ENCODE assay signal across 9 mouse cellular contexts in genomic region chr15:99316314-99317266, GRCm38 (mm10). TPM values are rescaled to one million over a fixed set of nuclear protein-coding genes. Genes with fewer than 3 reads are reported as not detected.
DNase-seq lines count a peak whose midpoint lies in the region; ATAC-seq lines count a peak whose summit lies in the region.
"Had no signal": no experiment of that assay in that cellular context is flagged by ENCODE, and none has a peak within 500 bp of the region (broad histone marks: within the 10 kb centered on the region; RNA-seq: fewer than 3 reads in every experiment).

No protein-coding gene starts in this region.

- peak; percentile 49 for DNase-seq in Muller cell, postnatal 12 days (ENCODE audit: inconsistent ontology term)
- peak; percentile 85 for DNase-seq in cerebellum, adult 9-10 months
- DNase-seq in frontal cortex, postnatal 10 days (ENCODE audit: low spot score in 2 of 2), result peak; percentile 59 to 73
- peak; percentile 85 to 89 for DNase-seq in layer of hippocampus, postnatal 10 days (ENCODE audit: low spot score in 2 of 2)
- DNase-seq in lung, postnatal 36 days, result peak; percentile 92
- DNase-seq in right cerebral cortex, adult 18-20 months, result peak; percentile 72
- peak; percentile 66 to 68 for DNase-seq in urinary bladder, postnatal 36 days (ENCODE audit: low spot score in 2 of 2)

- no peaks in the 10 kb centered on the region for H3K9me3 ChIP-seq in hindbrain, embryonic 12.5 days (replicated peaks)
- H3K9me3 ChIP-seq: megakaryocyte, embryonic 14.5 days had no signal

- ATAC-seq in hindbrain, embryonic 12.5 days (ENCODE audit: low FRiP score), result peak; percentile 51; the same call in 1 of the 2 replicates

- H3K36me3 ChIP-seq in hindbrain, embryonic 12.5 days, result peaks cover 92% of the 10 kb centered on the region

- 0 out of 2 replicates have a peak overlapping the region, but pooled peaks have one; percentile 9 for H3K9ac ChIP-seq in hindbrain, embryonic 12.5 days

- WGBS in hindbrain, embryonic 12.5 days, result 80% methylated on average over 16 of the region's 16 CpGs

- H3K27me3 ChIP-seq in hindbrain, embryonic 12.5 days, result no peaks in the 10 kb centered on the region
- H3K27me3 ChIP-seq: megakaryocyte, embryonic 14.5 days had no signal

- H3K4me3 ChIP-seq in hindbrain, embryonic 12.5 days, result no peak overlapping the region

- H3K4me1 ChIP-seq in hindbrain, embryonic 12.5 days, result no peaks in the 10 kb centered on the region

- H3K27ac ChIP-seq in hindbrain, embryonic 12.5 days, result peak overlapping the region; percentile 82

- no peak overlapping the region for H3K4me2 ChIP-seq in hindbrain, embryonic 12.5 days (replicated peaks)

RNA-seq across cellular contexts. Expression of gene Fam186b, which starts 20.9 kb away (rescaled TPM):
- polyA plus RNA-seq in hindbrain, embryonic 12.5 days (2016; fragmentation: Nextera tagmentation; extraction: Ambion mirVana), result 0.10 and 0.22 TPM in 2 replicates
- 1 to 10 TPM; 2.0 to 2.1 TPM for total RNA-seq in layer of hippocampus, postnatal 10 days (2021)

RNA-seq across cellular contexts. Expression of gene Prpf40b, which starts 21.7 kb away (rescaled TPM):
- 82.3 and 83.3 TPM in 2 replicates for polyA plus RNA-seq in hindbrain, embryonic 12.5 days (2016; fragmentation: Nextera tagmentation; extraction: Ambion mirVana)
- total RNA-seq in layer of hippocampus, postnatal 10 days (2021), result 100 to 1,000 TPM in 1 of 2 experiments, 10 to 100 TPM in 1; 85.8 to 105 TPM

RNA-seq across cellular contexts. Expression of gene Fmnl3, which starts 53.7 kb away (rescaled TPM):
- 19.7 and 23.4 TPM in 2 replicates for polyA plus RNA-seq in hindbrain, embryonic 12.5 days (2016; fragmentation: Nextera tagmentation; extraction: Ambion mirVana)
- total RNA-seq in layer of hippocampus, postnatal 10 days (2021), result 10 to 100 TPM; 13.8 to 18.0 TPM
